11 mouse cellular contexts compared by ENCODE assay signal in genomic region chr17:31125548-31126266, GRCm38 (mm10). TPM values are rescaled to one million over a fixed set of nuclear protein-coding genes. Genes with fewer than 3 reads are reported as not detected.
DNase-seq lines count a peak whose midpoint lies in the region; ATAC-seq and TF ChIP-seq lines count a peak whose summit lies in the region.
"Had no signal": no experiment of that assay in that cellular context is flagged by ENCODE, and none has a peak within 500 bp of the region (broad histone marks: within the 10 kb centered on the region; RNA-seq: fewer than 3 reads in every experiment).

No protein-coding gene starts in this region.

- no peaks in the 10 kb centered on the region for H3K27me3 ChIP-seq in cerebellum, adult 2 months (ENCODE audit: control insufficient read depth, insufficient read depth, low read length)
- H3K27me3 ChIP-seq in forebrain, embryonic 14.5 days (replicated peaks; ENCODE audit: control insufficient read depth, insufficient read depth, low read length) = no peaks in the 10 kb centered on the region
- H3K27me3 ChIP-seq in midbrain, embryonic 14.5 days (ENCODE audit: control insufficient read depth, insufficient read depth, low read length) = no peaks in the 10 kb centered on the region
- H3K27me3 ChIP-seq in liver, embryonic 11.5 days (replicated peaks; ENCODE audit: control insufficient read depth, insufficient read depth, low read length) = peaks cover 3% of the 10 kb centered on the region; the same call in 1 of the 2 replicates

- ATAC-seq in forebrain, embryonic 14.5 days = peak; percentile 61
- no peak for ATAC-seq in midbrain, embryonic 14.5 days (ENCODE audit: low FRiP score, low TSS enrichment)
- no peak for ATAC-seq in liver, embryonic 11.5 days (replicated peaks; ENCODE audit: low FRiP score)

- no peak overlapping the region for H3K4me2 ChIP-seq in forebrain, embryonic 14.5 days (ENCODE audit: low read length)
- H3K4me2 ChIP-seq in midbrain, embryonic 14.5 days (ENCODE audit: low read length) = no peak overlapping the region
- no peak overlapping the region for H3K4me2 ChIP-seq in liver, embryonic 11.5 days
- H3K4me2 ChIP-seq: limb, embryonic 12.5 days had no signal

- no peak for TF ChIP-seq CTCF in cerebellum, adult 2 months (IDR thresholded peaks at IDR 0.05; ENCODE audit: borderline replicate concordance, insufficient read depth, low read depth, low read length)

- H3K4me3 ChIP-seq in cerebellum, adult 2 months (replicated peaks; ENCODE audit: insufficient read depth, low read depth, low read length) = peak overlapping the region; percentile 36
- no peak overlapping the region for H3K4me3 ChIP-seq in forebrain, embryonic 14.5 days (ENCODE audit: low read depth, low read length)
- no peak overlapping the region for H3K4me3 ChIP-seq in midbrain, embryonic 14.5 days (replicated peaks; ENCODE audit: low read depth, low read length)
- no peak overlapping the region for H3K4me3 ChIP-seq in liver, embryonic 11.5 days (ENCODE audit: low read depth, low read length)
- H3K4me3 ChIP-seq: limb, embryonic 12.5 days had no signal

- H3K4me1 ChIP-seq in cerebellum, adult 2 months (ENCODE audit: control insufficient read depth, insufficient read depth, low read length) = peaks cover 58% of the 10 kb centered on the region
- no peaks in the 10 kb centered on the region for H3K4me1 ChIP-seq in forebrain, embryonic 14.5 days (ENCODE audit: control insufficient read depth, insufficient read depth, low read length)
- H3K4me1 ChIP-seq in midbrain, embryonic 14.5 days (ENCODE audit: control insufficient read depth, insufficient read depth, low read length) = 0 out of 2 replicates have a peak, but pooled peaks cover 5% of the 10 kb centered on the region
- H3K4me1 ChIP-seq in liver, embryonic 11.5 days (replicated peaks; ENCODE audit: control insufficient read depth, insufficient read depth, low read length) = peaks cover 5% of the 10 kb centered on the region; the same call in 1 of the 2 replicates
- H3K4me1 ChIP-seq: limb, embryonic 12.5 days had no signal

- H3K36me3 ChIP-seq in forebrain, embryonic 14.5 days (ENCODE audit: control insufficient read depth, insufficient read depth, low read length) = no peaks in the 10 kb centered on the region
- H3K36me3 ChIP-seq in midbrain, embryonic 14.5 days (ENCODE audit: control insufficient read depth, insufficient read depth, low read length) = no peaks in the 10 kb centered on the region
- no peaks in the 10 kb centered on the region for H3K36me3 ChIP-seq in liver, embryonic 11.5 days (ENCODE audit: control insufficient read depth, insufficient read depth, low read length)
- H3K36me3 ChIP-seq: limb, embryonic 12.5 days had no signal

- H3K27ac ChIP-seq in cerebellum, adult 2 months (ENCODE audit: insufficient read depth, low read length) = peak overlapping the region; percentile 100
- H3K27ac ChIP-seq in forebrain, embryonic 14.5 days (ENCODE audit: low read depth, low read length) = no peak overlapping the region
- H3K27ac ChIP-seq in midbrain, embryonic 14.5 days (replicated peaks; ENCODE audit: low read depth, low read length) = no peak overlapping the region
- no peak overlapping the region for H3K27ac ChIP-seq in liver, embryonic 11.5 days (ENCODE audit: low read depth, low read length)
- H3K27ac ChIP-seq: limb, embryonic 12.5 days had no signal

- no peaks in the 10 kb centered on the region for H3K9me3 ChIP-seq in forebrain, embryonic 14.5 days (replicated peaks; ENCODE audit: control insufficient read depth, low read length)
- no peaks in the 10 kb centered on the region for H3K9me3 ChIP-seq in midbrain, embryonic 14.5 days (ENCODE audit: control insufficient read depth, low read length)
- H3K9me3 ChIP-seq in liver, embryonic 11.5 days (ENCODE audit: control insufficient read depth, low read length) = no peaks in the 10 kb centered on the region

- no peak overlapping the region for H3K9ac ChIP-seq in forebrain, embryonic 14.5 days (ENCODE audit: low read length)
- no peak overlapping the region for H3K9ac ChIP-seq in midbrain, embryonic 14.5 days (replicated peaks; ENCODE audit: low read length)
- no peak overlapping the region for H3K9ac ChIP-seq in liver, embryonic 11.5 days (ENCODE audit: low read depth, low read length)
- H3K9ac ChIP-seq: limb, embryonic 12.5 days had no signal

- TF ChIP-seq POLR2A in cerebellum, adult 2 months (IDR thresholded peaks at IDR 0.05; ENCODE audit: borderline replicate concordance, insufficient read depth, low read length) = peak; percentile 47; the same call in 1 of the 2 replicates

- DNase-seq in frontal cortex, postnatal 36 days (ENCODE audit: low spot score in 2 of 2) = peak; percentile 38 to 63
- DNase-seq in frontal cortex, postnatal 10 days (ENCODE audit: low spot score in 2 of 2) = no peak
- peak; percentile 98 to 99 for DNase-seq in cerebellum, adult 2 months
- peak; percentile 66 for DNase-seq in forebrain, embryonic 14.5 days (ENCODE audit: low spot score)
- peak; percentile 47 for DNase-seq in midbrain, embryonic 14.5 days
- DNase-seq in gastrocnemius, postnatal 25 days = no peak
- DNase-seq in liver, embryonic 11.5 days (ENCODE audit: low spot score) = no peak
- no peak for DNase-seq in ovary, adult 18-20 months (ENCODE audit: low spot score)
- DNase-seq: heart, adult 11 months; kidney, adult 11 months had no signal

- 3% methylated on average over 9 of the region's 9 CpGs for WGBS in cerebellum, adult 2 months
- WGBS in forebrain, embryonic 14.5 days = 50% methylated on average over 9 of the region's 9 CpGs
- 45% methylated on average over 9 of the region's 9 CpGs for WGBS in midbrain, embryonic 14.5 days
- WGBS in liver, embryonic 11.5 days = 46% methylated on average over 9 of the region's 9 CpGs

RNA-seq across cellular contexts. Expression of gene Tff3, which starts 3.7 kb away (rescaled TPM):
- 0.77 and 1.2 TPM in 2 replicates for polyA plus RNA-seq in cerebellum, adult 2 months (2012; rRNA removed)
- 0.51 and 1.6 TPM in 2 replicates for polyA plus RNA-seq in forebrain, embryonic 14.5 days (2014; fragmentation: Nextera tagmentation; extraction: Ambion mirVana)
- polyA plus RNA-seq in midbrain, embryonic 14.5 days (2014; fragmentation: Nextera tagmentation; extraction: Ambion mirVana) = 0.51 and 1.3 TPM in 2 replicates
- not detected for total RNA-seq in gastrocnemius, postnatal 25 days (2021)
- polyA plus RNA-seq in liver, embryonic 11.5 days (2014; fragmentation: Nextera tagmentation; extraction: Ambion mirVana) = 2.1 and 2.5 TPM in 2 replicates
- polyA plus RNA-seq: limb, embryonic 12.5 days had no signal

RNA-seq across cellular contexts. Expression of gene Tff2, which starts 18.4 kb away (rescaled TPM):
- polyA plus RNA-seq in cerebellum, adult 2 months (2012; rRNA removed) = not detected in 2 replicates
- polyA plus RNA-seq in forebrain, embryonic 14.5 days (2014; fragmentation: Nextera tagmentation; extraction: Ambion mirVana) = not detected in 2 replicates
- polyA plus RNA-seq in midbrain, embryonic 14.5 days (2014; fragmentation: Nextera tagmentation; extraction: Ambion mirVana) = not detected in 2 replicates
- not detected for total RNA-seq in gastrocnemius, postnatal 25 days (2021)
- polyA plus RNA-seq in liver, embryonic 11.5 days (2014; fragmentation: Nextera tagmentation; extraction: Ambion mirVana) = not detected in 2 replicates
- polyA plus RNA-seq: limb, embryonic 12.5 days had no signal

RNA-seq across cellular contexts. Expression of gene Tff1, which starts 39.4 kb away (rescaled TPM):
- not detected in 2 replicates for polyA plus RNA-seq in cerebellum, adult 2 months (2012; rRNA removed)
- polyA plus RNA-seq in forebrain, embryonic 14.5 days (2014; fragmentation: Nextera tagmentation; extraction: Ambion mirVana) = not detected in 2 replicates
- not detected in 2 replicates for polyA plus RNA-seq in midbrain, embryonic 14.5 days (2014; fragmentation: Nextera tagmentation; extraction: Ambion mirVana)
- total RNA-seq in gastrocnemius, postnatal 25 days (2021) = not detected
- polyA plus RNA-seq in liver, embryonic 11.5 days (2014; fragmentation: Nextera tagmentation; extraction: Ambion mirVana) = not detected in 2 replicates
- polyA plus RNA-seq: limb, embryonic 12.5 days had no signal

Comparison
In these comparisons a context has a peak if more than half of its experiments do, and no peak if none do; other contexts are left out.
1. DNase-seq: peak in frontal cortex, postnatal 36 days (2 of 2), cerebellum, adult 2 months (2 of 2), forebrain, embryonic 14.5 days (single experiment) and midbrain, embryonic 14.5 days (single experiment); none in frontal cortex, postnatal 10 days (0 of 2), gastrocnemius, postnatal 25 days (single experiment), liver, embryonic 11.5 days (single experiment) and ovary, adult 18-20 months (single experiment).